In genomic region chr11:55077331-55078231, GRCm38 (mm10) we compare ENCODE assay signal across 8 mouse cellular contexts. TPM values are rescaled to one million over a fixed set of nuclear protein-coding genes. Genes with fewer than 3 reads are reported as not detected.
A peak's percentile ranks its signal among the peaks of the same experiment; 100 is the strongest.
DNase-seq lines count a peak whose midpoint lies in the region; ATAC-seq lines count a peak whose summit lies in the region.

Gene Ccdc69, minus strand, starts transcription at chr11:55078131.

- peak; percentile 39; the same call in 1 of the 2 replicates for ATAC-seq in embryonic facial prominence, embryonic 12.5 days (ENCODE audit: insufficient number of reproducible peaks, insufficient read depth, low FRiP score, low TSS enrichment)
- peak; percentile 74 for ATAC-seq in heart, embryonic 11.5 days (replicated peaks; ENCODE audit: insufficient number of reproducible peaks, low FRiP score, low TSS enrichment)
- ATAC-seq in kidney, embryonic 14.5 days (ENCODE audit: low FRiP score, low TSS enrichment), result peak; percentile 85

- peak; percentile 89 for DNase-seq in 416B (ENCODE audit: low read depth)
- peak; percentile 89 for DNase-seq in adrenal gland, adult 2 months
- DNase-seq in lung, postnatal 10 days, result peak; percentile 70
- peak; percentile 59 for DNase-seq in ovary, adult 18-20 months (ENCODE audit: low spot score)
- peak; percentile 59 to 76 for DNase-seq in thymus, postnatal 10 days (ENCODE audit: low spot score in 2 of 2)

- H3K27me3 ChIP-seq in embryonic facial prominence, embryonic 12.5 days, result 0 out of 2 replicates have a peak, but pooled peaks cover 9% of the 10 kb centered on the region
- H3K27me3 ChIP-seq in heart, embryonic 11.5 days (ENCODE audit: control insufficient read depth, insufficient read depth, low read length), result no peaks in the 10 kb centered on the region
- no peaks in the 10 kb centered on the region for H3K27me3 ChIP-seq in kidney, embryonic 14.5 days (ENCODE audit: control insufficient read depth, insufficient read depth, low read length)

- no peak within 1 kb of the TSS for H3K27ac ChIP-seq in embryonic facial prominence, embryonic 12.5 days
- H3K27ac ChIP-seq in heart, embryonic 11.5 days (ENCODE audit: low read depth, low read length), result peak within 1 kb of the TSS; percentile 89
- H3K27ac ChIP-seq in kidney, embryonic 14.5 days (ENCODE audit: low read depth, low read length), result peak within 1 kb of the TSS; percentile 63

- no peaks in the 10 kb centered on the region for H3K36me3 ChIP-seq in embryonic facial prominence, embryonic 12.5 days
- H3K36me3 ChIP-seq in heart, embryonic 11.5 days (ENCODE audit: control insufficient read depth, insufficient read depth, low read length), result no peaks in the 10 kb centered on the region
- no peaks in the 10 kb centered on the region for H3K36me3 ChIP-seq in kidney, embryonic 14.5 days (ENCODE audit: control insufficient read depth, insufficient read depth, low read length)

- H3K4me3 ChIP-seq in embryonic facial prominence, embryonic 12.5 days, result peak within 1 kb of the TSS; percentile 48
- H3K4me3 ChIP-seq in heart, embryonic 11.5 days (ENCODE audit: low read depth, low read length), result peak within 1 kb of the TSS; percentile 50
- peak within 1 kb of the TSS; percentile 39 for H3K4me3 ChIP-seq in kidney, embryonic 14.5 days (ENCODE audit: low read length)

- H3K9me3 ChIP-seq in embryonic facial prominence, embryonic 12.5 days, result no peaks in the 10 kb centered on the region
- H3K9me3 ChIP-seq in heart, embryonic 11.5 days (replicated peaks; ENCODE audit: control insufficient read depth, low read length), result 0 out of 2 replicates have a peak, but pooled peaks cover 2% of the 10 kb centered on the region
- H3K9me3 ChIP-seq in kidney, embryonic 14.5 days (ENCODE audit: control insufficient read depth, low read length), result 0 out of 2 replicates have a peak, but pooled peaks cover 4% of the 10 kb centered on the region

- H3K4me2 ChIP-seq in embryonic facial prominence, embryonic 12.5 days (replicated peaks), result peak within 1 kb of the TSS; percentile 95
- peak within 1 kb of the TSS; percentile 95 for H3K4me2 ChIP-seq in heart, embryonic 11.5 days
- peak within 1 kb of the TSS; percentile 77 for H3K4me2 ChIP-seq in kidney, embryonic 14.5 days (replicated peaks; ENCODE audit: low read depth, low read length)

- WGBS in embryonic facial prominence, embryonic 12.5 days, result under 1% methylated on average over 50 of the region's 50 CpGs
- under 1% methylated on average over 50 of the region's 50 CpGs for WGBS in heart, embryonic 11.5 days (ENCODE audit: insufficient replicate concordance)
- WGBS in kidney, embryonic 14.5 days, result under 1% methylated on average over 50 of the region's 50 CpGs

- H3K9ac ChIP-seq in embryonic facial prominence, embryonic 12.5 days, result peak within 1 kb of the TSS; percentile 49
- peak within 1 kb of the TSS; percentile 77 for H3K9ac ChIP-seq in heart, embryonic 11.5 days (ENCODE audit: low read depth, low read length)
- peak within 1 kb of the TSS; percentile 44 for H3K9ac ChIP-seq in kidney, embryonic 14.5 days (ENCODE audit: low read depth, low read length)

- H3K4me1 ChIP-seq in embryonic facial prominence, embryonic 12.5 days, result peaks cover 11% of the 10 kb centered on the region; the same call in 1 of the 2 replicates
- peaks cover 27% of the 10 kb centered on the region for H3K4me1 ChIP-seq in heart, embryonic 11.5 days (ENCODE audit: control insufficient read depth, insufficient read depth, low read length)
- H3K4me1 ChIP-seq in kidney, embryonic 14.5 days (ENCODE audit: control insufficient read depth, insufficient read depth, low read length), result peaks cover 20% of the 10 kb centered on the region

RNA-seq across cellular contexts. Expression of gene Ccdc69, which starts in this region (rescaled TPM):
- 10 to 100 TPM in 1 of 2 experiments, 1 to 10 TPM in 1; 9.5 to 14.8 TPM for total RNA-seq in adrenal gland, adult 2 months (2021)
- polyA plus RNA-seq in adrenal gland, adult 2 months (2012; rRNA removed), result 1.9 and 2.1 TPM in 2 replicates
- 0.67 and 0.78 TPM in 2 replicates for polyA plus RNA-seq in embryonic facial prominence, embryonic 12.5 days (2016; fragmentation: Nextera tagmentation; extraction: Ambion mirVana)
- 16.5 and 17.1 TPM in 2 replicates for polyA plus RNA-seq in heart, embryonic 11.5 days (2014; fragmentation: Nextera tagmentation; extraction: Ambion mirVana)
- 3.5 and 3.6 TPM in 2 replicates for polyA plus RNA-seq in kidney, embryonic 14.5 days (2014; fragmentation: Nextera tagmentation; extraction: Ambion mirVana)

Comparison
In these comparisons a context has a peak if more than half of its experiments do, and no peak if none do; other contexts are left out.
1. Peak in ATAC-seq, H3K4me3 ChIP-seq, H3K9ac ChIP-seq and H3K4me2 ChIP-seq in embryonic facial prominence, embryonic 12.5 days; RNA of the gene not detected or under 1 TPM.